Mouse (Mus musculus): Measurements from ENCODE around the gene Tnfsf14. TPM values are rescaled to one million over a fixed set of nuclear protein-coding genes. Genes with fewer than 3 reads are reported as not detected.
A peak's percentile ranks its signal among the peaks of the same experiment; 100 is the strongest.

Gene Tnfsf14
- polyA plus RNA-seq, 1 experiment from 2014 or later = not detected

DNA sequence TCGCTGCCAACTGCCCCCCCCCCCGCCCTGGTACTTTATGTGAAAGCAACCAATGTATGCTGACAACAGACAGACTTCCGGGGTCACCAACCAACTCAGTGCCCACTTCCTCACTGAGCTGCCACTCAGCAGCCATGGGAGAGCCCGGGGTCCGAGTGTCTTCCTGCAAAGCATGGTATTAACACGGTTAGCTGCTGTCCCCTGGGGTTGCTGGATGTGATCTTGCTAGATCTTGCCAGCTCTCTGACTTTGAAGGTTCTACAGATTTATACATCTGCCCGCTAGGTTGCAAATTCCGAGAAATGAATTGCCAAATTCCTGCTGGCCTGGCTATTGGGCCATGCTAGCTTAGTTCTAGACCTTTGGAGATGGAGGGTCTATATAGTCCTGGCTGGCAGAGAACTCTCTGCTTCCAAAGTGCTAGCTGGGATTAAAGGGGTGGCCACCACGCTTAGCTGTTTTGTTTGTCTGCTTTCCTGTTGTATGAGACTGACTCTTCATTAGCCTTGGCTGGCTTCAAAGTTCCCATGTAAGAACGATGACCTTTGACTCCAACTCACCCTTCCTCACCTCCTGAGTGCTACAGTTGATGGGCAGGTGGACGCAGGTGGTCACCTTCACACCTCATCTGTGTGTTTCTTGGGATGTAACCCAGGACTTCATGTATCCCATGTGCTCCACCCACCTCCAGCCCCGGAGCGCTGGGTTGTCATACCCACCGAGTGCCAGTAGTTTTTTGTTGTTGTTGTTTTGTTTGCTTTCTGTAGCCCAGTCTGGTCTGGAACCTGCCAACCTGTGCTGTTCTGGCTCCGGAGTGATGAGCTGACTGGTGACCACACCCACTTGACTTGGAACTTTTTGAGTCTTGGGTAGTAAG, 36.1 kb upstream of the Tnfsf14 start:
- no peak for ATAC-seq (ENCODE audit: low FRiP score, low TSS enrichment)
- 77% methylated on average over 15 of the region's 15 CpGs for WGBS

GRCm38 (mm10) chr17:57228873-57229272, 34.9 kb upstream of the Tnfsf14 start:
- H3K9me3 ChIP-seq (ENCODE audit: control insufficient read depth, low read length) = no peaks in the 10 kb centered on the region
- H3K4me2 ChIP-seq (replicated peaks; ENCODE audit: low read depth, low read length) = no peak overlapping the region
- H3K4me3 ChIP-seq (ENCODE audit: low read length) = no peak overlapping the region
- WGBS = 84% methylated on average over 3 of the region's 3 CpGs
- no peak overlapping the region for H3K9ac ChIP-seq (ENCODE audit: low read depth, low read length)
- no peak for ATAC-seq (ENCODE audit: low FRiP score, low TSS enrichment)
- H3K4me1 ChIP-seq (ENCODE audit: control insufficient read depth, insufficient read depth, low read length) = no peaks in the 10 kb centered on the region
- H3K27me3 ChIP-seq (ENCODE audit: control insufficient read depth, insufficient read depth, low read length) = no peaks in the 10 kb centered on the region
- no peak overlapping the region for H3K27ac ChIP-seq (ENCODE audit: low read depth, low read length)
- no peaks in the 10 kb centered on the region for H3K36me3 ChIP-seq (ENCODE audit: control insufficient read depth, insufficient read depth, low read length)

More for the DNA sequence above, 36.1 kb upstream of the Tnfsf14 start:
- H3K27me3 ChIP-seq (ENCODE audit: control insufficient read depth, insufficient read depth, low read length) = no peaks in the 10 kb centered on the region
- H3K4me2 ChIP-seq (replicated peaks; ENCODE audit: low read depth, low read length) = no peak overlapping the region
- no peak overlapping the region for H3K4me3 ChIP-seq (ENCODE audit: low read length)
- no peaks in the 10 kb centered on the region for H3K4me1 ChIP-seq (ENCODE audit: control insufficient read depth, insufficient read depth, low read length)
- peaks cover 5% of the 10 kb centered on the region; the same call in 1 of the 2 replicates for H3K36me3 ChIP-seq (ENCODE audit: control insufficient read depth, insufficient read depth, low read length)
- no peaks in the 10 kb centered on the region for H3K9me3 ChIP-seq (ENCODE audit: control insufficient read depth, low read length)
- H3K27ac ChIP-seq (ENCODE audit: low read depth, low read length) = no peak overlapping the region
- H3K9ac ChIP-seq (ENCODE audit: low read depth, low read length) = no peak overlapping the region

GRCm38 (mm10) chr17:57228014-57228413, 34.0 kb upstream of the Tnfsf14 start, which contains the start of gene C3:
C3 (minus strand) TSS chr17:57228136.
- Histone ChIP-seq H3K27ac (ENCODE audit: low read depth, low read length) (no peak within 1 kb of the TSS), H3K9ac (ENCODE audit: low read depth, low read length) (no peak within 1 kb of the TSS), H3K9me3 (ENCODE audit: control insufficient read depth, low read length) (no peaks in the 10 kb centered on the region), H3K36me3 (ENCODE audit: control insufficient read depth, insufficient read depth, low read length) (no peaks in the 10 kb centered on the region), H3K4me2 (replicated peaks; ENCODE audit: low read depth, low read length) (no peak within 1 kb of the TSS), H3K4me1 (ENCODE audit: control insufficient read depth, insufficient read depth, low read length) (no peaks in the 10 kb centered on the region), H3K27me3 (ENCODE audit: control insufficient read depth, insufficient read depth, low read length) (no peaks in the 10 kb centered on the region), H3K4me3 (ENCODE audit: low read length) (no peak within 1 kb of the TSS)
- ATAC-seq (ENCODE audit: low FRiP score, low TSS enrichment) = no peak
- 68% methylated on average over 3 of the region's 3 CpGs for WGBS

DNA sequence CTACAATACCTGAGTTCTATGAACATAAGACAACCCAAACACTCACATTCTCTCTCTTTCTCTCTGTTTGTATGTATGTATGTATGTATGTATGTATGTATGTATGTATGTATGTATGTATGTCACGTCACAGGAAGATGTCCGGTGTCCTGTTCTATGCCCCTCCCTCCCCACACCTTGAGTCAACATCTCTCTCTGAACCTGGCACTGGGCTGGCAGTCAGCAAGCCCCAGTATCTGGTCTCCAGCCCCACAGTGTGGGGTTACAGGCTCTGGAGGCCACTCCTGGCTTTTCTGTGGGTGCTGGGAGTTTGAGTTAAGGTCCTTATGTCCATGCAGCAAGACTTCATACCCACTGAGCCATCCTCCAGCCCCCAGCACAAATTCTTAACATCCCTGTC, 33.5 kb upstream of the Tnfsf14 start:
- 91% methylated on average over 2 of the region's 2 CpGs for WGBS

DNA sequence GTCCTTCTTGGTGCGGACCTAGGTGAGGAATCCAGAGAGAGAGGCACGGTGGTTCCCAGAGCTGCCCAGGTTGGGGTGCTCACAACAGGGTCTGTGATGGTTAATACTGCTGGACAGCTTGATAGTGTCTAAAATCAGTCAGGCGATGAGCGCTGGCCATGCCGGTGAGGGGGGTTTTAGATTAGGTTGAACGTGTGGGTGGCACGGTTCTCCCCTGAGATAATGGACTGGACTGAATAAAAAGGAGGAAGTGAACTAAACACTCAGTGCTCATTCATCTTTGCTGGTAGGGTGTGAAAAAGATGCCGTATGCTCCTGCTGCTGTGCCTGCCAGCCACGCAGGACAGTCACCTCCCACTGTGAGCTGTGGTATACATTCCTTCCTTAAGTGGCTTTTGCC, 29.3 kb upstream of the Tnfsf14 start:
- Histone ChIP-seq H3K4me3 (ENCODE audit: low read length) (no peak overlapping the region), H3K27ac (ENCODE audit: low read depth, low read length) (no peak overlapping the region), H3K4me1 (ENCODE audit: control insufficient read depth, insufficient read depth, low read length) (no peaks in the 10 kb centered on the region), H3K36me3 (ENCODE audit: control insufficient read depth, insufficient read depth, low read length) (no peaks in the 10 kb centered on the region), H3K9me3 (ENCODE audit: control insufficient read depth, low read length) (no peaks in the 10 kb centered on the region), H3K27me3 (ENCODE audit: control insufficient read depth, insufficient read depth, low read length) (no peaks in the 10 kb centered on the region), H3K9ac (ENCODE audit: low read depth, low read length) (no peak overlapping the region), H3K4me2 (replicated peaks; ENCODE audit: low read depth, low read length) (no peak overlapping the region)
- 51% methylated on average over 9 of the region's 9 CpGs for WGBS
- no peak for ATAC-seq (ENCODE audit: low FRiP score, low TSS enrichment)

More for the DNA sequence above, 33.5 kb upstream of the Tnfsf14 start:
- no peak for ATAC-seq (ENCODE audit: low FRiP score, low TSS enrichment)
- H3K27ac ChIP-seq (ENCODE audit: low read depth, low read length) = no peak overlapping the region
- H3K4me2 ChIP-seq (replicated peaks; ENCODE audit: low read depth, low read length) = no peak overlapping the region
- H3K4me1 ChIP-seq (ENCODE audit: control insufficient read depth, insufficient read depth, low read length) = no peaks in the 10 kb centered on the region
- H3K4me3 ChIP-seq (ENCODE audit: low read length) = no peak overlapping the region
- no peak overlapping the region for H3K9ac ChIP-seq (ENCODE audit: low read depth, low read length)
- no peaks in the 10 kb centered on the region for H3K27me3 ChIP-seq (ENCODE audit: control insufficient read depth, insufficient read depth, low read length)
- no peaks in the 10 kb centered on the region for H3K9me3 ChIP-seq (ENCODE audit: control insufficient read depth, low read length)
- H3K36me3 ChIP-seq (ENCODE audit: control insufficient read depth, insufficient read depth, low read length) = no peaks in the 10 kb centered on the region

GRCm38 (mm10) chr17:57221911-57222310, 27.9 kb upstream of the Tnfsf14 start:
- H3K27ac ChIP-seq (ENCODE audit: low read depth, low read length) = no peak overlapping the region
- no peak for ATAC-seq (ENCODE audit: low FRiP score, low TSS enrichment)
- no peak overlapping the region for H3K4me3 ChIP-seq (ENCODE audit: low read length)
- H3K27me3 ChIP-seq (ENCODE audit: control insufficient read depth, insufficient read depth, low read length) = no peaks in the 10 kb centered on the region
- WGBS = 61% methylated on average over 4 of the region's 4 CpGs
- no peaks in the 10 kb centered on the region for H3K9me3 ChIP-seq (ENCODE audit: control insufficient read depth, low read length)
- H3K4me1 ChIP-seq (ENCODE audit: control insufficient read depth, insufficient read depth, low read length) = no peaks in the 10 kb centered on the region
- H3K4me2 ChIP-seq (replicated peaks; ENCODE audit: low read depth, low read length) = no peak overlapping the region
- H3K36me3 ChIP-seq (ENCODE audit: control insufficient read depth, insufficient read depth, low read length) = no peaks in the 10 kb centered on the region
- no peak overlapping the region for H3K9ac ChIP-seq (ENCODE audit: low read depth, low read length)

DNA sequence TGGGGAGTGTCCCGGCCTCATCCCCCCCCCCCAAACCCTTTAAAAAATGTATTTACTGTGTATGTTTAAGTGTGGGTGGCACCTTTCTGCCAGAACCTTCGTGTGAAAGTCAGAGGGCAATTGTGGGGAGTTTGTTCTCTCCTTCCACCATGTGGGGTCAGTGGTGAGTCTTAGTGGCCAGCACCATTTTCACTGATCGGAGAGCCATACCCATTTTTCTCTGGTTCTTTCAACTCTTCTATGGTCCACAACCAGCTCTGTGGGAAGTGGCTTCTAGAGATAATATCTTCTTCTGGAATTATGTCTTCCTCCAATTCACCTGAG, 25.9 kb upstream of the Tnfsf14 start:
- Histone ChIP-seq H3K4me3 (ENCODE audit: low read length) (no peak overlapping the region), H3K27me3 (ENCODE audit: control insufficient read depth, insufficient read depth, low read length) (no peaks in the 10 kb centered on the region), H3K27ac (ENCODE audit: low read depth, low read length) (no peak overlapping the region), H3K36me3 (ENCODE audit: control insufficient read depth, insufficient read depth, low read length) (no peaks in the 10 kb centered on the region), H3K4me2 (replicated peaks; ENCODE audit: low read depth, low read length) (no peak overlapping the region), H3K9me3 (ENCODE audit: control insufficient read depth, low read length) (no peaks in the 10 kb centered on the region), H3K9ac (ENCODE audit: low read depth, low read length) (no peak overlapping the region), H3K4me1 (ENCODE audit: control insufficient read depth, insufficient read depth, low read length) (no peaks in the 10 kb centered on the region)
- no peak for ATAC-seq (ENCODE audit: low FRiP score, low TSS enrichment)
- 25% methylated on average over 3 of the region's 3 CpGs for WGBS

- no peaks in the 10 kb centered on the region for H3K27me3 ChIP-seq (ENCODE audit: control insufficient read depth, insufficient read depth, low read length)
- no peaks in the 10 kb centered on the region for H3K4me1 ChIP-seq (ENCODE audit: control insufficient read depth, insufficient read depth, low read length)
- H3K4me2 ChIP-seq (replicated peaks; ENCODE audit: low read depth, low read length) = no peak overlapping the region
- WGBS = 25% methylated on average over 11 of the region's 11 CpGs
- H3K36me3 ChIP-seq (ENCODE audit: control insufficient read depth, insufficient read depth, low read length) = no peaks in the 10 kb centered on the region
- H3K27ac ChIP-seq (ENCODE audit: low read depth, low read length) = no peak overlapping the region
- H3K9me3 ChIP-seq (ENCODE audit: control insufficient read depth, low read length) = no peaks in the 10 kb centered on the region
- ATAC-seq (ENCODE audit: low FRiP score, low TSS enrichment) = 0 out of 2 replicates have a peak, but pooled peaks have one; percentile 11
- H3K9ac ChIP-seq (ENCODE audit: low read depth, low read length) = no peak overlapping the region
- H3K4me3 ChIP-seq (ENCODE audit: low read length) = no peak overlapping the region
Observed at GRCm38 (mm10) chr17:57219167-57219883, 25.3 kb upstream of the Tnfsf14 start.

DNA sequence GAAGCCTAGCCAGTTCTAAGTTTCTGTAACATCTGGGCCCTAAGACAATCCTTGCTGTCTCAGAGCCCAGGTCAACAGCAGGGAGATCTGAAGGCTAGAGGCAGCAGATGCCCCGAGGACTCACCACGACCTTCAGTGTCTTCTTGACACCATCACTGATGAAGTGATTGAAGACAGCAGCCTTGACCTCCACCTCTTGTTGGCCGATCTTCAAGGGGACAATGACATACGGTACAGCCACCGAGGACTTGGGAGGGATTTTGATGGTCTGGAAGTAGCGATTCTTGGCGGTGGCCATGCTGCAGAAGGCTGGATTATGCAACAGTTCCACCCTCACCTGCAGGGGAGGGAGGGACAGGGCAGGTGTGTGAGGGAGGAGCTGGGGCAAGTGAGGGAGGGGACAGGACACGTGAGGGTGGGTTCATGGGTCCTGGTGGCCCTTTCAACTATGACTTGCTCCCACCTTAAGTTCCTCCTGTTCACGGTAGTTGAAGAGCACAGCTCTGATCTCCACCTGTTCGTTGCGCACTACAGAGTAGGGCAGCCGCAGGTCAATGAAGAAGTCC, 24.4 kb upstream of the Tnfsf14 start:
- Histone ChIP-seq H3K27ac (ENCODE audit: low read depth, low read length) (no peak overlapping the region), H3K36me3 (ENCODE audit: control insufficient read depth, insufficient read depth, low read length) (no peaks in the 10 kb centered on the region), H3K27me3 (ENCODE audit: control insufficient read depth, insufficient read depth, low read length) (no peaks in the 10 kb centered on the region), H3K4me3 (ENCODE audit: low read length) (no peak overlapping the region), H3K4me2 (replicated peaks; ENCODE audit: low read depth, low read length) (no peak overlapping the region), H3K9ac (ENCODE audit: low read depth, low read length) (no peak overlapping the region), H3K9me3 (ENCODE audit: control insufficient read depth, low read length) (no peaks in the 10 kb centered on the region), H3K4me1 (ENCODE audit: control insufficient read depth, insufficient read depth, low read length) (no peaks in the 10 kb centered on the region)
- ATAC-seq (ENCODE audit: low FRiP score, low TSS enrichment) = no peak
- WGBS = 71% methylated on average over 12 of the region's 12 CpGs

Data from kidney, embryonic 14.5 days (tissue).